Mouse (Mus musculus): ENCODE results near the gene Eppin. TPM values are rescaled to one million over a fixed set of nuclear protein-coding genes. Genes with fewer than 3 reads are reported as not detected.
"Not testable (repeated sequence)": the region's sequence is repeated elsewhere in the genome, so short reads cannot be mapped to it uniquely, and the experiment has no call there.

Eppin gene
- not detected in 2 replicates for polyA plus RNA-seq (2016; fragmentation: Nextera tagmentation; extraction: Ambion mirVana)

DNA sequence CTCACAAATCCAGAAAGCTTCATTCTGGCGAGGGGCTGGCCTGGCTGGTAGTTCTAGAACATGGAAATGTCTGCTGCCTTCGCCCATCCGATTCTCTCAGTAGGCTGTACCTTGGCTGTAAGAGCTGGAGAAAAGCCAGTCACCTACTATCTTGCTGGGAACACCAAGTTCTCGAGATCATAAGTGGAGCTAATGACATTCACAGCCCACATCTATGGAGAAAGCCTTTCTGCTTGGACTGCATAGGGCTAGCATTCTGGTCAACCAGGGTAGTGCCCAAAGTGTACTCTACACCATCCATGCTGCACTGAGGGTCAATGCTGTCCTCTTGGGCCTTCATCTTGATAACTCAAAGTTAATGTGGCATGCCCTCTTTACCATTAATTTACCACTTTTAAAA, at the start of gene Eppin:
TSS of gene Eppin (minus strand) at position 101 of the 400 bp plus-strand sequence.
- Histone ChIP-seq H3K36me3 (no peaks in the 10 kb centered on the region), H3K27me3 (ENCODE audit: low read depth, poor library complexity, severe bottlenecking) (no peaks in the 10 kb centered on the region), H3K4me1 (peaks cover 5% of the 10 kb centered on the region; the same call in 1 of the 2 replicates), H3K9me3 (replicated peaks) (no peaks in the 10 kb centered on the region), H3K27ac (replicated peaks) (no peak within 1 kb of the TSS), H3K4me3 (no peak within 1 kb of the TSS)
- 88% methylated on average over 4 of the region's 4 CpGs for WGBS
- no peak for DNase-seq (ENCODE audit: low spot score)

DNA sequence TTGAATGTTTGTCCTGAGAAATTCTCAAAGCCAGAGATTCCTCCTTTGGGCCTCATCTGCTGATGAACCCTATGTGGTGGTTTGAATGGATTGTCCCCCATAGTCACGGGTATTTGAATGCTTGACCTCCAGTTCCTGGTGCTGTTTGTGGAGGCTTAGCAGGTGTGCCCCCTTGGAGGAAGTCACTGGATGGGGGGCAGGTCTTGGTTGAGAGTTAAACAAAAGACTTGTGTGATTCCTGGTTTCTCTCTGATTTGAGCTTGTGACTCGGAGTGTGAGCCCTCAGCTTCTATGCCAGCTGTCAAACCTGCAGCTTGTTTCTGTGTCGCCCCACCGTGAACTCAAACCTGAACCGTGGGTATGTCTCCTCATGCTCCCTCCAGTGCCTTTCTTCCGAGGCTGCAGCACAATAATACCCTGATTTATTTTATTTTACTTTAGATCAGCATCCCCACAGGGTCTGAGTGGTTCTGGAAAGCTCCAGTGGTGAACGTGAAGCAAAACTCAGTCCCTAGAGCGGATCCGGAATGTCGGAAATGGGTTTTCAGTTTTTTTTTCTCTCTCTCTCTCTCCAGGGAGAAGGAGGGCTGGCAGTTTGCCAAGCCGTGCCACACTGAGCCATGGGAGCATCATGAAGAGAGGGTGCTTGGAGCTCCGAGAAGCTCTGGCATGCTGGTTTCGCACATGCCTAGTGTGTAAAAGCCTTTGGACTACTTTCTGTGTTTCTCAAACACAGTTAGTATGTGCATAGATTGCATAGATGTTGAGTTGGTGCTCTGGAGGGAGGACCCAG, 48.7 kb upstream of the Eppin start:
- Histone ChIP-seq H3K27ac (replicated peaks) (no peak overlapping the region), H3K4me3 (no peak overlapping the region), H3K36me3 (no peaks in the 10 kb centered on the region), H3K4me1 (no peaks in the 10 kb centered on the region), H3K27me3 (ENCODE audit: low read depth, poor library complexity, severe bottlenecking) (no peaks in the 10 kb centered on the region), H3K9me3 (replicated peaks) (no peaks in the 10 kb centered on the region)
- WGBS = 88% methylated on average over 13 of the region's 13 CpGs
- DNase-seq (ENCODE audit: low spot score) = no peak

DNA sequence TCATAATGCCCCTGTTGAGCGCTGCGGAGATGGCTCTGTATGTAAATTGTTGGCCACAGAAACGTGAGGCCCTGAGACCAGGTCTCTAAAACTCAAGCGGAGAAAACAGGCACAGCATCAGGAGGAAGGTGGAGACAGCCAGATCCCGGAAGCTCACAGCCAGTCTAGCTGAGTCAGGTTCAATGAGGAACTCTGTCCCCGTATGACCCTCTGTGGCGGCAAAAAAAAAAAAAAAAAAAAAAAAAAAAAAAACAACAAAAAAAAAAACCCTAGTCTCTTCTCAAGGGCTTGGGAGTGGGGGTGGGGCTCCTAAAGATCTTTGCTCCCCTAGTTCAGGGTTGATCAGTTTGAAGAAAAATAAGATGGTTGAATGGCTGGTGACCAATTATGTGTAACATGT, 47.7 kb upstream of the Eppin start:
- Histone ChIP-seq H3K27me3 (ENCODE audit: low read depth, poor library complexity, severe bottlenecking) (no peaks in the 10 kb centered on the region), H3K36me3 (no peaks in the 10 kb centered on the region), H3K4me1 (no peaks in the 10 kb centered on the region), H3K27ac (replicated peaks) (no peak overlapping the region), H3K4me3 (no peak overlapping the region), H3K9me3 (replicated peaks) (no peaks in the 10 kb centered on the region)
- WGBS = 63% methylated on average over 7 of the region's 7 CpGs
- DNase-seq (ENCODE audit: low spot score) = no peak

DNA sequence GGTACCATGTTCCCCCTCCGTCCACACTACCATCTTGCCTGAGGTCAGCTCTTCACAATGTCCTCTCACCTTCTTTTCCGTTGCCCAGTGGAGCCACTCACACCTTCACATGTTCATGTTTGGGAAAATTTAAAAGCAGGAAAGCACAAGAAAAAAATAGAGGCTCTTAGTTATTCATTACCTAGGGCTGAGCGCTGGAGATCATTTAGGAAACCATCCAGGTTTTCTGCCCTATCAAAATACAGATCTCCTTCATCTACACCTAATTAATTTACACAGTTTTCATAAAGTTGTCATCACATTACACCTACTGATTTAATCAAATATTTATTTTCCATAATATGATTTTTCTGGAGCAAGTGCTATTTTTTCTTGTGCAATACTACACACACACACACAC, 45.3 kb upstream of the Eppin start, which contains the start of gene Wfdc16:
TSS of gene Wfdc16 (minus strand) at position 101 of the 400 bp plus-strand sequence.
- WGBS = 91% methylated on average over 3 of the region's 3 CpGs
- H3K27ac ChIP-seq (replicated peaks) = no peak within 1 kb of the TSS
- H3K27me3 ChIP-seq (ENCODE audit: low read depth, poor library complexity, severe bottlenecking) = no peaks in the 10 kb centered on the region
- H3K9me3 ChIP-seq (replicated peaks) = no peaks in the 10 kb centered on the region
- H3K4me1 ChIP-seq = no peaks in the 10 kb centered on the region
- no peak within 1 kb of the TSS for H3K4me3 ChIP-seq
- no peak for DNase-seq (ENCODE audit: low spot score)
- no peaks in the 10 kb centered on the region for H3K36me3 ChIP-seq

DNA sequence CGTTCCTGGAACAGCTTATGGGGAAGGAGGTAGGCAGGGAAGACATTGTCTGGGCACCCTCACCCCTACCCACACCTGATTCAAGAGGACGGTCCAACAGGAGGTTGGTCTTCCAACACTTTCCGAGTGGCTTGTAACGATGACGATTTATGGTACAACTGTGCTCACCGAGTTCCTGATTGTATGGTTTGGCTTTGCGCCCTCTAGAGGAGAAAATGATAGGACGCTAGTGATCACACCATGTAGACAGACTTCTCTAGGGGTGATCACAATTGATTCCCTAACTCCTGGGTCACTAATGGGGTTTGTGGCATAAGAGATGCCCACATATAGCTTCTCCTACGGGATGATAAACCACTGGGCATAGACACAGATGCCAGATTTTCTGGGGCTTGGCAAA, 41.9 kb upstream of the Eppin start:
- Histone ChIP-seq H3K36me3 (no peaks in the 10 kb centered on the region), H3K27ac (replicated peaks) (no peak overlapping the region), H3K9me3 (replicated peaks) (no peaks in the 10 kb centered on the region), H3K4me1 (no peaks in the 10 kb centered on the region), H3K27me3 (ENCODE audit: low read depth, poor library complexity, severe bottlenecking) (no peaks in the 10 kb centered on the region), H3K4me3 (no peak overlapping the region)
- DNase-seq (ENCODE audit: low spot score) = no peak
- WGBS = 76% methylated on average over 9 of the region's 9 CpGs

DNA sequence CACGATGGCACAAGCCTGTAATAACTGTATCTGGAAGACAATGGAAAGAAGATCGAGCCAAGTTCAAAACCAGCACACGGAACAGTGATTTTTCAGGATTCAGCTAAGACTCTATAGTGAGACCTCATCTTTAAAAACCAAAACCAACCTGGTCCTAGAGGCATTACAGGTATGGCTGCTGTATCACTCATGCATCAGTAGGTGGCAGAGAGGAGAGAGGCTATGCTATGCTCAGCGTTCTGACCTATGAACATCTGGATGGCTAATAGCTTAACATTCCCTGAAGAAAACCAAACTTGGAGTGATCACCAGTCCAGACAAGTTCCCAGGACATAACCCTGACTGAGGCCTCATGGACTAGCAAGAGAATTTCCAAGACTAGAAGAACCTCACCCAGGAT, 28.4 kb upstream of the Eppin start:
- H3K4me3 ChIP-seq = no peak overlapping the region
- no peaks in the 10 kb centered on the region for H3K9me3 ChIP-seq (replicated peaks)
- H3K27me3 ChIP-seq (ENCODE audit: low read depth, poor library complexity, severe bottlenecking) = no peaks in the 10 kb centered on the region
- no peak for DNase-seq (ENCODE audit: low spot score)
- no peaks in the 10 kb centered on the region for H3K36me3 ChIP-seq
- WGBS = 88% methylated on average over 4 of the region's 4 CpGs
- no peak overlapping the region for H3K27ac ChIP-seq (replicated peaks)
- H3K4me1 ChIP-seq = peaks cover 6% of the 10 kb centered on the region; the same call in 1 of the 2 replicates

DNA sequence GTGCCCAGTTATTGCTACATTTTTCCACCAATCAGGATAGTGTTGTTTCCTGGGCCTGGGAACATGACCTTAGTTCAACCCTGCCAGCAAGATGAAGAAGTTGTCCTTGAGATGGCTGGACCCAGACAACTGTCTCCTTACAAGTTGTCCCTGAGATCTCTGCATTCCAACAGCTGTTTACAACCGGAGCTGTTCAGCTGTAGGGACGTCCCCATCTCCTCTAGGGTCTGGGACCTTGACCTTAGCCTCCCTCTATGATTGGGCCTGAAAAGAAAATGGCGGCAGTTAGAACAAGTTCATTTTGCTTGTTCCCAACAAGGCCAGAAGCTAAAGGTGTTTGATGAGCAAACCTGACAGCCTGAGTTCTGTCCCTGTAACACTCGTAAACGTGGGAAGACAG, 25.7 kb upstream of the Eppin start:
- no peaks in the 10 kb centered on the region for H3K9me3 ChIP-seq (replicated peaks)
- no peaks in the 10 kb centered on the region for H3K27me3 ChIP-seq (ENCODE audit: low read depth, poor library complexity, severe bottlenecking)
- H3K4me3 ChIP-seq = no peak overlapping the region
- no peaks in the 10 kb centered on the region for H3K36me3 ChIP-seq
- DNase-seq (ENCODE audit: low spot score) = no peak
- peaks cover 6% of the 10 kb centered on the region; the same call in 1 of the 2 replicates for H3K4me1 ChIP-seq
- no peak overlapping the region for H3K27ac ChIP-seq (replicated peaks)
- WGBS = 83% methylated on average over 5 of the region's 5 CpGs

DNA sequence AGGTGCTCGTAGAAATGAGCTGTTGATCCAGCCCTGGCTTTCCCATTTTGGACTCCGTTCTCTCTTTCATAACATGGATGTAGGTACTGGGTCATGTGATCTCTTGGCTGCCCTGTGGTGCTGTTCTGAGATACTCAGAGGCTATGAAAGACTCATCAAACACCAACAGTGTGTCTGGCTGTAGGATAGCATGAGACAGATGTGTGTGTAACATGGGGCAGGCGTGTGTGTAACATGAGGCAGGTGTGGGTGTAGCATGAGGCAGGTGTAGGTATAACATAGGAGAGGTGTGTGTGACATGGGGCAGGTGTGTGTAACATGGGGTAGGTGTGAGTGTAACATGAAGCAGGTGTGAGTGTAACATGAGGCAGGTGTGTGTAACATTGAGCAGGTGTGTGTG, 22.0 kb upstream of the Eppin start:
- 92% methylated on average over 3 of the region's 3 CpGs for WGBS
- no peak overlapping the region for H3K27ac ChIP-seq (replicated peaks)
- H3K36me3 ChIP-seq = no peaks in the 10 kb centered on the region
- no peak overlapping the region for H3K4me3 ChIP-seq
- no peaks in the 10 kb centered on the region for H3K27me3 ChIP-seq (ENCODE audit: low read depth, poor library complexity, severe bottlenecking)
- no peaks in the 10 kb centered on the region for H3K9me3 ChIP-seq (replicated peaks)
- peaks cover 6% of the 10 kb centered on the region; the same call in 1 of the 2 replicates for H3K4me1 ChIP-seq
- no peak for DNase-seq (ENCODE audit: low spot score)

DNA sequence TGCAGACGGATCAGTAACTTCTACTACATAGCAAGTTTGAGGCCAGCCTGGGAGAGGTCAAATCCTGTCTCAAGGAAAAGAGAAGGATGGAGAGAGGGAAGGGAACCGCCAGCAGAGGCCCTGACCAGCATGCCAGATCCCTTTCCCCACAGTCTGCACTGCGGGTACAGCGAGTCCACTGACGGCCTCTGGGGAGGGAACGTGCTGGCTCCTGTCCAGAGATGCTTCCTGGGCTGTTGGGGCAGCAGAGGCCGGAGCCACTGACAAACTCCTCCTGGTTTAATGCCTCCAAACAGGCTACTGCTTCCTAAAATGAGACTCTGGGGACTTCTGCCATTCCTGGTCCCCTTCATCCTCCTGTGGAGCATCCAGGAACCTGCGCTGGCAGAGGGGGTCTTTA, 20.1 kb upstream of the Eppin start, which contains the start of the genes Wfdc6b and Wfdc8:
TSS of gene Wfdc6b (plus strand) at position 52 of the 400 bp plus-strand sequence.
TSS of gene Wfdc8 (minus strand) at position 156 of the 400 bp plus-strand sequence.
- H3K4me3 ChIP-seq; DNase-seq (ENCODE audit: low spot score); H3K9me3 ChIP-seq (replicated peaks); H3K27me3 ChIP-seq (ENCODE audit: low read depth, poor library complexity, severe bottlenecking); H3K36me3 ChIP-seq; H3K4me1 ChIP-seq; H3K27ac ChIP-seq (replicated peaks): not testable (repeated sequence)
- 69% methylated on average over 8 of the region's 8 CpGs for WGBS

DNA sequence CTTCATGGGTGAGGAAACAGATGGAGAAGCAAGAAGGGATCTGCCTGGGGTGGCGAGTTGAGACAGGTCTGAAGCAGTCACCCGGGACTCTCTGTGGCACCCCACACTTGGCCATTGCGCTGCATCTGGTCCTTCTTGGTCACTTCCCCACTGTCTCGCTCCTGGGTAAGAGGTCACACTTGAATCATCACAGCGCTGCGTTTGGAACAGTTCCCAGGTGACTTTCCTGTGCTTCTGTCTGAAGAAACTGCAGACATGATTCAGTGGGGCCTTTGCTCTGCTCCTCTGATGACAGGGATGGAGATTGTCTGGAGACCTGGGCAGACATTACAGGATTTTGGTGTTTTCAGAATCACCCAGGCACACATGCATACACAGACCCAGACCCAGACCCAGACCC, 15.4 kb upstream of the Eppin start:
- 88% methylated on average over 6 of the region's 6 CpGs for WGBS

DNA sequence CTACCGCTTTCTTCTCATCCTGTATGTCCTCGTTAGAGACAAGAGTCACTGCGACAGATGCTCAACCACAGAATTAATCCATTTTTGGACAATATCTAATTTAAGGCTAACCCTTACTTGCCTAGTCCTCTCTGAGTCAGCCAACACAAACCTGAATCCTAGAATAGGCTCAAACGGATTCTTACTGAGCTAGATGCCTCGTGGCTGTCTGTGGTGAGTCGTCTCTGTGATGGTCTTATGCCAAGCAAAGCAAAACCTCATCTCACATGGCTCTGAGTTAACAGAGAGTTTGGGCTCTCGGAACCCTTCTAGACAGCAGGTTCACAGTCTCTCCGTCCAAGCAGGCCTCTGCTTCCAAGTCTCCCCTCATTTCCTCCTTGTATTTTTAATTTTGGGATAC, 11.0 kb upstream of the Eppin start:
- peaks cover 9% of the 10 kb centered on the region; the same call in 1 of the 2 replicates for H3K9me3 ChIP-seq (replicated peaks)
- H3K27ac ChIP-seq (replicated peaks) = no peak overlapping the region
- H3K4me3 ChIP-seq = no peak overlapping the region
- no peaks in the 10 kb centered on the region for H3K27me3 ChIP-seq (ENCODE audit: low read depth, poor library complexity, severe bottlenecking)
- no peaks in the 10 kb centered on the region for H3K36me3 ChIP-seq
- H3K4me1 ChIP-seq = no peaks in the 10 kb centered on the region
- WGBS = 94% methylated on average over 8 of the region's 8 CpGs
- DNase-seq (ENCODE audit: low spot score) = no peak

More for the DNA sequence above, 15.4 kb upstream of the Eppin start:
- DNase-seq (ENCODE audit: low spot score) = no peak
- H3K9me3 ChIP-seq (replicated peaks) = no peaks in the 10 kb centered on the region; the same call in 1 of the 2 replicates
- H3K36me3 ChIP-seq = no peaks in the 10 kb centered on the region
- no peaks in the 10 kb centered on the region for H3K4me1 ChIP-seq
- H3K27ac ChIP-seq (replicated peaks) = no peak overlapping the region
- no peaks in the 10 kb centered on the region for H3K27me3 ChIP-seq (ENCODE audit: low read depth, poor library complexity, severe bottlenecking)
- no peak overlapping the region for H3K4me3 ChIP-seq

DNA sequence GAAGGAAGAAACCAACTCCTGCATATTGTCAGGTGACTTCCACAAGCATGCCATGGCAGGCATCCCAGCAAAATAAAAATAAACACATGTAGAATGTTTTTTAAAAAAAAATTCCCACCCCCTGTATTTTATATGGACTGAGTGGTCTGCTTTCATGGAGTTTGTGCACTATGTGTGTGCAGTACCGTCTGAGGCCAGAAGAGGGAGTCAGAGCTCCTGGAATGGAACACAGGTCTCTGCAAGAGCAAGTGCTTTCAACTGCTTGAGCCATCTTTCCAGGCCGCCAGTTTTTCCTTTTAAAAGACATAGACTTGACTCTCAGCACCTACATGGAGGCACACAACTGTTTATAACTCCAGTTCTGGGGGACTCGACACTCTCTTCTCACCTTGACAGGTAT, 10.1 kb upstream of the Eppin start:
- Histone ChIP-seq H3K4me1 (no peaks in the 10 kb centered on the region), H3K4me3 (no peak overlapping the region), H3K27ac (replicated peaks) (no peak overlapping the region), H3K27me3 (ENCODE audit: low read depth, poor library complexity, severe bottlenecking) (no peaks in the 10 kb centered on the region), H3K36me3 (no peaks in the 10 kb centered on the region), H3K9me3 (replicated peaks) (peaks cover 9% of the 10 kb centered on the region; the same call in 1 of the 2 replicates)
- DNase-seq (ENCODE audit: low spot score) = no peak
- WGBS = 89% methylated on average over 3 of the region's 3 CpGs

DNA sequence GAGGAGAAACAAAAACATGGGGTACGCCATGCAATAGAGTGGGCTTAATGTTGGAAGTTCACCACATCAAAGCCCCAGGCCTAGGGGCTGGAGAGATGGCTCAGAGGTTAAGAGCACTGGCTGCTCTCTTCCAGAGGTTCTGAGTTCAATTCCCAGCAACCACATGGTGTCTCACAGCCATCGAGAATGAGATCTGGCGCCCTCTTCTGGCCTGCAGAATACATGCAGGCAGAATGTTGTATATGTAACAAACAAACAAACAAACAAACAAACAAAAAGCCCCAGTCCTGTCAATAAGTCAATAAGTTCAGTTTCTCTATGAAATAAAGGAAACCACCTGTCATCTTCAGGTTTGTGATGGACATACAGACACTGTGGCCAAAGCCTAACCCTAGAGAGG, 6.8 kb upstream of the Eppin start:
- DNase-seq (ENCODE audit: low spot score) = no peak
- no peak overlapping the region for H3K27ac ChIP-seq (replicated peaks)
- H3K4me3 ChIP-seq = no peak overlapping the region
- no peaks in the 10 kb centered on the region for H3K36me3 ChIP-seq
- H3K4me1 ChIP-seq = peaks cover 5% of the 10 kb centered on the region; the same call in 1 of the 2 replicates
- peaks cover 9% of the 10 kb centered on the region; the same call in 1 of the 2 replicates for H3K9me3 ChIP-seq (replicated peaks)
- no peaks in the 10 kb centered on the region for H3K27me3 ChIP-seq (ENCODE audit: low read depth, poor library complexity, severe bottlenecking)
- 73% methylated on average over 3 of the region's 3 CpGs for WGBS

Data from midbrain, embryonic 10.5 days (tissue).